Mouse (Mus musculus): Measurements from ENCODE around the gene Fam102a. TPM values are rescaled to one million over a fixed set of nuclear protein-coding genes. Genes with fewer than 3 reads are reported as not detected.

Gene Fam102a
- 11.6 TPM in 2 replicates for total RNA-seq (2012; rRNA removed)

GRCm38 (mm10) chr2:32534733-32535471, at the start of gene Fam102a:
Fam102a (plus strand) TSS chr2:32535332.
- in situ Hi-C loops (cut with MboI; ENCODE audit: low sequenced_read_pairs in 2 of 2, unreplicated experiment in 2 of 2), result no loop called here
- H3K4me3 ChIP-seq (ENCODE audit: insufficient read depth in 1 of 2, low read depth in 1 of 2, low read length in 2 of 2, poor library complexity in 1 of 2, severe bottlenecking in 1 of 2), result peak within 1 kb of the TSS; percentile 92 to 97
- H3K36me3 ChIP-seq (ENCODE audit: control insufficient read depth, insufficient read depth, low read length, poor library complexity, severe bottlenecking), result peaks cover 2% of the 10 kb centered on the region; the same call in 1 of the 2 replicates
- H3K27ac ChIP-seq (ENCODE audit: insufficient read depth, low read depth, low read length, poor library complexity, severe bottlenecking), result peak within 1 kb of the TSS; percentile 74
- DNase-seq (ENCODE audit: low read depth, low spot score), result peak; percentile 92
- TF ChIP-seq CHD2 (IDR thresholded peaks at IDR 0.05; ENCODE audit: low read depth, low read length) (no peak), MAFK (IDR thresholded peaks at IDR 0.05; ENCODE audit: insufficient read depth, low read depth, low read length) (no peak), ZC3H11A (IDR thresholded peaks at IDR 0.05; ENCODE audit: borderline replicate concordance, low read depth, low read length) (no peak), HCFC1 (IDR thresholded peaks at IDR 0.05; ENCODE audit: borderline replicate concordance, insufficient read depth, low read length) (0 out of 2 replicates have a peak, but pooled peaks have one; percentile 40), ZNF384 (IDR thresholded peaks at IDR 0.05; ENCODE audit: low read depth, low read length) (no peak)
- H3K9ac ChIP-seq (ENCODE audit: insufficient read depth, low read depth, low read length, poor library complexity, severe bottlenecking), result peak within 1 kb of the TSS; percentile 89
- H3K9me3 ChIP-seq (ENCODE audit: control insufficient read depth, insufficient read depth, low read depth, low read length), result no peaks in the 10 kb centered on the region
- H3K4me1 ChIP-seq (ENCODE audit: control insufficient read depth in 2 of 2, insufficient read depth in 2 of 2, low read length in 2 of 2, poor library complexity in 1 of 2), result peaks cover 5 to 26% of the 10 kb centered on the region in 2 experiments; a peak in 2 of 4 replicates

- H3K9ac ChIP-seq (ENCODE audit: insufficient read depth, low read depth, low read length, poor library complexity, severe bottlenecking), result no peak overlapping the region
- TF ChIP-seq ZNF384 (IDR thresholded peaks at IDR 0.05; ENCODE audit: low read depth, low read length) (no peak), ZC3H11A (IDR thresholded peaks at IDR 0.05; ENCODE audit: borderline replicate concordance, low read depth, low read length) (no peak), CHD2 (IDR thresholded peaks at IDR 0.05; ENCODE audit: low read depth, low read length) (no peak), HCFC1 (IDR thresholded peaks at IDR 0.05; ENCODE audit: borderline replicate concordance, insufficient read depth, low read length) (no peak)
- no peak overlapping the region for H3K27ac ChIP-seq (ENCODE audit: insufficient read depth, low read depth, low read length, poor library complexity, severe bottlenecking)
- no peaks in the 10 kb centered on the region for H3K36me3 ChIP-seq (ENCODE audit: control insufficient read depth, insufficient read depth, low read length, poor library complexity, severe bottlenecking)
- DNase-seq (ENCODE audit: low read depth, low spot score), result no peak
- 0 out of 4 replicates have a peak, but pooled peaks cover 0 to 4% of the 10 kb centered on the region in 2 experiments for H3K4me1 ChIP-seq (ENCODE audit: control insufficient read depth in 2 of 2, insufficient read depth in 2 of 2, low read length in 2 of 2, poor library complexity in 1 of 2)
- no peak overlapping the region for H3K4me3 ChIP-seq (ENCODE audit: insufficient read depth in 1 of 2, low read depth in 1 of 2, low read length in 2 of 2, poor library complexity in 1 of 2, severe bottlenecking in 1 of 2)
- in situ Hi-C loops (cut with MboI; ENCODE audit: low sequenced_read_pairs in 2 of 2, unreplicated experiment in 2 of 2), result no loop called here
- H3K9me3 ChIP-seq (ENCODE audit: control insufficient read depth, insufficient read depth, low read depth, low read length), result no peaks in the 10 kb centered on the region
Measured at GRCm38 (mm10) chr2:32485751-32486150, 49.4 kb upstream of the Fam102a start.

GRCm38 (mm10) chr2:32486155-32486554, 49.0 kb upstream of the Fam102a start:
- in situ Hi-C loops (cut with MboI; ENCODE audit: low sequenced_read_pairs in 2 of 2, unreplicated experiment in 2 of 2), result no loop called here
- DNase-seq (ENCODE audit: low read depth, low spot score), result no peak

GRCm38 (mm10) chr2:32487124-32487623, 48.0 kb upstream of the Fam102a start:
- Histone ChIP-seq H3K4me3 (ENCODE audit: insufficient read depth in 1 of 2, low read depth in 1 of 2, low read length in 2 of 2, poor library complexity in 1 of 2, severe bottlenecking in 1 of 2) (no peak overlapping the region), H3K4me1 (ENCODE audit: control insufficient read depth in 2 of 2, insufficient read depth in 2 of 2, low read length in 2 of 2, poor library complexity in 1 of 2) (peaks cover 0 to 6% of the 10 kb centered on the region in 2 experiments; a peak in 1 of 4 replicates), H3K9me3 (ENCODE audit: control insufficient read depth, insufficient read depth, low read depth, low read length) (no peaks in the 10 kb centered on the region), H3K36me3 (ENCODE audit: control insufficient read depth, insufficient read depth, low read length, poor library complexity, severe bottlenecking) (no peaks in the 10 kb centered on the region), H3K27ac (ENCODE audit: insufficient read depth, low read depth, low read length, poor library complexity, severe bottlenecking) (no peak overlapping the region), H3K9ac (ENCODE audit: insufficient read depth, low read depth, low read length, poor library complexity, severe bottlenecking) (no peak overlapping the region)
- peak; percentile 94 for DNase-seq (ENCODE audit: low read depth, low spot score)
- in situ Hi-C loops (cut with MboI; ENCODE audit: low sequenced_read_pairs in 2 of 2, unreplicated experiment in 2 of 2), result no loop called here
- TF ChIP-seq ZNF384 (IDR thresholded peaks at IDR 0.05; ENCODE audit: low read depth, low read length) (peak; percentile 59; the same call in 1 of the 2 replicates), MAFK (IDR thresholded peaks at IDR 0.05; ENCODE audit: insufficient read depth, low read depth, low read length) (no peak), CHD2 (IDR thresholded peaks at IDR 0.05; ENCODE audit: low read depth, low read length) (no peak), HCFC1 (IDR thresholded peaks at IDR 0.05; ENCODE audit: borderline replicate concordance, insufficient read depth, low read length) (no peak), ZC3H11A (IDR thresholded peaks at IDR 0.05; ENCODE audit: borderline replicate concordance, low read depth, low read length) (peak; percentile 8; the same call in 1 of the 2 replicates)

More at GRCm38 (mm10) chr2:32486155-32486554, 49.0 kb upstream of the Fam102a start:
- Histone ChIP-seq H3K9me3 (ENCODE audit: control insufficient read depth, insufficient read depth, low read depth, low read length) (no peaks in the 10 kb centered on the region), H3K4me1 (ENCODE audit: control insufficient read depth in 2 of 2, insufficient read depth in 2 of 2, low read length in 2 of 2, poor library complexity in 1 of 2) (0 out of 4 replicates have a peak, but pooled peaks cover 0 to 4% of the 10 kb centered on the region in 2 experiments), H3K9ac (ENCODE audit: insufficient read depth, low read depth, low read length, poor library complexity, severe bottlenecking) (no peak overlapping the region), H3K4me3 (ENCODE audit: insufficient read depth in 1 of 2, low read depth in 1 of 2, low read length in 2 of 2, poor library complexity in 1 of 2, severe bottlenecking in 1 of 2) (no peak overlapping the region), H3K36me3 (ENCODE audit: control insufficient read depth, insufficient read depth, low read length, poor library complexity, severe bottlenecking) (no peaks in the 10 kb centered on the region), H3K27ac (ENCODE audit: insufficient read depth, low read depth, low read length, poor library complexity, severe bottlenecking) (no peak overlapping the region)
- TF ChIP-seq MAFK (IDR thresholded peaks at IDR 0.05; ENCODE audit: insufficient read depth, low read depth, low read length), result no peak
- TF ChIP-seq ZNF384 (IDR thresholded peaks at IDR 0.05; ENCODE audit: low read depth, low read length), result no peak
- TF ChIP-seq CHD2 (IDR thresholded peaks at IDR 0.05; ENCODE audit: low read depth, low read length), result no peak
- TF ChIP-seq ZC3H11A (IDR thresholded peaks at IDR 0.05; ENCODE audit: borderline replicate concordance, low read depth, low read length), result no peak
- no peak for TF ChIP-seq HCFC1 (IDR thresholded peaks at IDR 0.05; ENCODE audit: borderline replicate concordance, insufficient read depth, low read length)
